Mouse (Mus musculus) neural tube, embryonic 15.5 days (tissue): ENCODE results near the gene Rreb1. TPM values are rescaled to one million over a fixed set of nuclear protein-coding genes. Genes with fewer than 3 reads are reported as not detected.

Experiments used
- polyA plus RNA-seq: library from polyadenylated mRNA; unstranded; fragments of >200 nt; fragmentation: Nextera tagmentation; extraction: Ambion mirVana; gene quantifications from 2 replicates; pipeline ENCODE4 v1.2.1, GENCODE M21; 2015

Rreb1 gene
- polyA plus RNA-seq, 1 experiment from 2014 or later: 3.0 TPM

Other genes starting within 250 kb of the Rreb1 start
- 64.5 and 67.1 TPM in 2 replicates for gene Ssr1, start 215.8 kb downstream of the Rreb1 start, polyA plus RNA-seq